In genomic region chr9:90547931-90548330, GRCm38 (mm10) we compare ENCODE assay signal across 23 mouse cellular contexts.
"Had no signal": no experiment of that assay in that cellular context is flagged by ENCODE, and none has a peak within 500 bp of the region (broad histone marks: within the 10 kb centered on the region; RNA-seq: fewer than 3 reads in every experiment).

No protein-coding gene starts in this region.

- H3K9me3 ChIP-seq: limb, embryonic 10.5 days; limb, embryonic 13.5 days; liver, embryonic 12.5 days; liver, embryonic 15.5 days; midbrain, embryonic 12.5 days; midbrain, embryonic 15.5 days; neural tube, embryonic 12.5 days; neural tube, embryonic 15.5 days; stomach, embryonic 15.5 days had no signal

- H3K4me2 ChIP-seq: limb, embryonic 13.5 days; liver, embryonic 12.5 days; liver, embryonic 15.5 days; midbrain, embryonic 12.5 days; midbrain, embryonic 15.5 days; neural tube, embryonic 12.5 days; neural tube, embryonic 15.5 days; stomach, embryonic 15.5 days had no signal

- H3K9ac ChIP-seq: limb, embryonic 13.5 days; liver, embryonic 12.5 days; liver, embryonic 15.5 days; midbrain, embryonic 12.5 days; midbrain, embryonic 15.5 days; neural tube, embryonic 12.5 days; neural tube, embryonic 15.5 days; stomach, embryonic 15.5 days had no signal

- H3K27me3 ChIP-seq: limb, embryonic 13.5 days; liver, embryonic 12.5 days; liver, embryonic 15.5 days; midbrain, embryonic 12.5 days; midbrain, embryonic 15.5 days; neural tube, embryonic 12.5 days; neural tube, embryonic 15.5 days; stomach, embryonic 15.5 days had no signal

- ATAC-seq: liver, embryonic 12.5 days; midbrain, embryonic 15.5 days had no signal

- H3K27ac ChIP-seq: layer of hippocampus, adult 2 months; limb, embryonic 10.5 days; limb, embryonic 13.5 days; liver, embryonic 12.5 days; liver, embryonic 15.5 days; macrophage; midbrain, embryonic 12.5 days; midbrain, embryonic 15.5 days; neural tube, embryonic 12.5 days; neural tube, embryonic 15.5 days; stomach, embryonic 15.5 days had no signal

- H3K4me1 ChIP-seq: limb, embryonic 10.5 days; limb, embryonic 13.5 days; liver, embryonic 12.5 days; liver, embryonic 15.5 days; midbrain, embryonic 12.5 days; midbrain, embryonic 15.5 days; neural tube, embryonic 12.5 days; neural tube, embryonic 15.5 days; stomach, embryonic 15.5 days had no signal

- H3K36me3 ChIP-seq: limb, embryonic 10.5 days; limb, embryonic 13.5 days; liver, embryonic 12.5 days; liver, embryonic 15.5 days; midbrain, embryonic 12.5 days; midbrain, embryonic 15.5 days; neural tube, embryonic 12.5 days; neural tube, embryonic 15.5 days; stomach, embryonic 15.5 days had no signal

- H3K4me3 ChIP-seq: layer of hippocampus, adult 2 months; limb, embryonic 10.5 days; limb, embryonic 13.5 days; liver, embryonic 12.5 days; liver, embryonic 15.5 days; midbrain, embryonic 12.5 days; midbrain, embryonic 15.5 days; neural tube, embryonic 12.5 days; neural tube, embryonic 15.5 days; stomach, embryonic 15.5 days had no signal

- DNase-seq: kidney, adult 18-20 months; kidney, adult 9 months; kidney, postnatal 14 days; kidney, postnatal 4 days; layer of hippocampus, adult 9-11 months; liver; lung, adult 2 months; right cerebral cortex, adult 18-20 months; right cerebral cortex, postnatal 14 days; right cerebral cortex, postnatal 4 days; spleen, adult 18-20 months; thymus, postnatal 25 days had no signal
